Mouse (Mus musculus) CD8-positive naive resting alpha-beta T cell, adult 57 days (primary cell): ENCODE measurements around the gene Pde8b. TPM values are rescaled to one million over a fixed set of nuclear protein-coding genes. Genes with fewer than 3 reads are reported as not detected.

Source experiments
- total RNA-seq: library from RNA; stranded (reverse); gene quantifications from one replicate; pipeline ENCODE4 v1.2.4, GENCODE M21; 2023

Gene Pde8b
- total RNA-seq: not detected

GRCm38 (mm10) chr13:95249511-95250456 lies at the start of gene Pde8b:
Gene Pde8b, minus strand, starts transcription at chr13:95250336.

GRCm38 (mm10) chr13:94976219-94977186 lies 273.6 kb downstream of the Pde8b start, which contains the start of gene Wdr41:
Gene Wdr41, plus strand, starts transcription at chr13:94976344.

Other genes starting within 250 kb of the Pde8b start
- 14.2 TPM for gene Zbed3, start 73.3 kb upstream of the Pde8b start, total RNA-seq
- 44.6 TPM for gene Aggf1, start 125.0 kb upstream of the Pde8b start, total RNA-seq
- not detected for gene Crhbp, start 194.6 kb upstream of the Pde8b start, total RNA-seq
- gene S100z, start 228.4 kb upstream of the Pde8b start, total RNA-seq: not detected